Mouse (Mus musculus) layer of hippocampus, postnatal 14 days (tissue): ENCODE data around the gene Tmem25. TPM values are rescaled to one million over a fixed set of nuclear protein-coding genes. Genes with fewer than 3 reads are reported as not detected.
"Not testable (repeated sequence)": the region's sequence is repeated elsewhere in the genome, so short reads cannot be mapped to it uniquely, and the experiment has no call there.

Experiments used
- DNase-seq, 2 experiments: peaks; one replicate each; pipeline ENCODE4 v3.0.0; 2021 to 2022; ENCODE audit warnings: low spot score in 2 of 2, mixed read lengths in 1 of 2
- total RNA-seq, 2 experiments: library from RNA; stranded (reverse); gene quantifications; 2 replicates each; pipeline ENCODE4 v1.2.3; 2021

The Tmem25 gene
- total RNA-seq, 2 experiments from 2014 or later, result 43.1 to 43.4 TPM

DNA sequence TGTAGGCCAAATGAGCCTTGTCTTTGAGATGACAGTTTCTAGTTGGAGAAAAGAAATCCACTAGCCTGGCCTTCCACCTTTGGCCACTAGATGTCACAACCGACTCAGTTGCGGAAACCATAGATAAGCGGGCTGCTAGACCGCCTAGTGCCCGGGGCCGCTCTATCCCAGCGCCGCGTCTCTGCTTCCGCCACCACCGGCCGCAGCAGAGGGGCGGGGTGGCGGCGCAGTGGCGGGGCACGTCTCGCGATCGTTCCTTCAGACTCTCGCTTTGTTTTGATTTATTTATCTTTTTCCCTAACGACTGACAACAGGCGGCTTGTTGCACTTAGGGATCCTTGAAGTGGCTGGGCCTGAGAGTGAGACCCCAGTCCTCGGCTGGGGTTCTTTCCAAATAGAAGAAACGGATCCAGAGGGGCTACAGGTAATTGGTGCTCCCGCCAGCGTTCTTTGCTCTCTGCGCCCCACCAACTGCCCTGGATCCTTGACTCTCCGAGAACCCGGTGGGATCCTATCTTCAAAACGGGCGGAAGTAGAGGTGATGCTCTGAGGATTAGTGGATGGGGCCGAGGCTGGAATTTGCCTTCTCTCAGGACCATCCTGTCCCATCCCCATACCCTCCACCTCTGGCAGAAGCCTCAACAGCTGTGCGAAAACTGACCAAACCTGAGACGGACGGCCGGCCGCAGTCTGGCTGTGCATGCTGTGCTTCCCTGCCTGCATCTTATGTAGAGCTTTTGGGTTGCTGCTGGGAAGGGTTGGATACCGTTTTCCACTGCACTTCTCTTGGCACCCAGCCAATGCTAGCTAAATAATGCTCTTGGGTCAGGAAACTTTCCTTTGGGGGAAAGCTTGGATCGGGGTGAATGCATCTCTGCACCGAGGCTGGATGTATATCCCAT is 26.1 kb downstream of the Tmem25 start:
- DNase-seq, result peak; percentile 89 to 94

DNA sequence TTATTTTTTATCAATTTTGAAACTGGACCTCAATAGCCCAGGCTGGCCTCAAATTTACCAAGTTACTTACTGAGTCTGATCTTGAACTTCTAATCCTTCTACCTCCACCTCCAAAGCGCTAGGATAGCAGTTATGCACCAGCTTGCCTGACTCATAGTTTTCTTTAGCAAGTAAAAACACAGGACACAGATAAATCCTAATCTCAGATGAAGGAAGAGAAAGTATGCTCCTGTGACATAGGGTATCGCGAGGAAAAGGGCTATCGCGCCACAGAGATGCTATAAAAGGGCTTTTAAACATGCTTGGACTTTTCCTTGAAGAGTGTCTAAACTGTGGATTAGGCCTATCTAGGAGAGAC is 26.7 kb downstream of the Tmem25 start:
- DNase-seq, result no peak

DNA sequence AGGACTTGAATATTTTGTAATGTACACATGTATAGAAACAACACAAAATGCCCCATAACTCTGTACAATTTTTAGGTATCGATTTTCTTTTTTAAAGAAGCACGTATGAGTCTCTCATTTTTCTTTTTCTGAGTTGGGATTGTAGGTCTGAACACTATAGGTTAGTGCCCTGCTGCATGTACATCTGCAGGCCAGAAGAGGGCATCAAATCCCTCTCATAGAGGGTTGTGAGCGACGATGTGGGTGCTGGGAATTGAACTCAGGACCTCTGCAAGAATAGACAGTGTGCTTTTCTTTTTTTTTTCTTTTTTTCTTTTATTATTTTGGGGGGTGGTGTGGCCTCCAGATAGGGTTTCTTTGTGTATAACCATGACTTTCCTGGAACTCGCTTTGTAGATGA is 27.7 kb downstream of the Tmem25 start:
- no peak for DNase-seq

GRCm38 (mm10) chr9:44768029-44768394 is 31.1 kb downstream of the Tmem25 start:
- DNase-seq, result not testable (repeated sequence)

- peak; percentile 81 to 89 for DNase-seq
Measured at GRCm38 (mm10) chr9:44767101-44768028, 31.7 kb downstream of the Tmem25 start, which contains the start of the genes Arcn1 and Ift46. Gene Arcn1, minus strand, starts transcription at chr9:44767845. Gene Ift46, plus strand, starts transcription at chr9:44767908.

DNA sequence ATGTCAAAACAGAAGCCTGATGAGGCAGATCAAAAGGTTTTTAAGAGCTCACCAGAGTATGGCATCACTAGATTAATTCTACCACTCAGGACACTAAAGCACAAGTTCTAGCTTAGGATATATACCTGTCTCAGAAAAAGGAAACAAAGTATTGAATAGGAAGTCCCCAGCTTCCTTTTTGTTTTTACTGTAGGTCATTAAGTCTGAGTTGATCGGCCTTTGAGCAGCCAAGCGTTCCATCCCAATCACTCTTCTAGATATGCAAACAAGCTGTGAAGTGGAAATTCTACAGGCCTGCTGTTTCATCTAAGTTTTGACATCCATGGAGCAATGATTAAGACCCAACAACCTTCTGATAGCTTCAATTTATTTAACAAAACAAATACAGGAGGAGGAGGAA is 38.2 kb downstream of the Tmem25 start:
- DNase-seq, result no peak

GRCm38 (mm10) chr9:44748473-44748872 is 50.6 kb downstream of the Tmem25 start:
- DNase-seq, result no peak

- DNase-seq, result no peak
Measured at GRCm38 (mm10) chr9:44747341-44747740, 51.8 kb downstream of the Tmem25 start.

DNA sequence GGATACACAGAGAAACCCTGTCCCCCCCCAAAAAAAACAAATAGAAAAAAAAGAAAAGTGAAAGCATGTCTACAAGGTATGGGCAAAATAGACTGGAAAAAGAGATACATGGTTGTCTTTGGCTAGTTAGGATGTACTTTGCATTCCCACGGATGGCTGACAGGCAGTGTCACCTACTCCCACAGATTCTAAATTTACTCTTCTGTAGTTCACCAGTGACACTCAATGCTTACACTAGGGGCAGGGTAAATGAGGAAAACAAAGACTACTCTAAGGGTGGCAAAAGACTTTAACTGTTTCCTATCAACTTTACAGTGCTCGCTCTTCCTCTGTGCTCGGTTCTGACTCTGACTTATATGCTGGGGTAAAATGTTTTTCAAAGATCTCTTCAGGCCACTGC is 52.4 kb downstream of the Tmem25 start:
- DNase-seq, result no peak

DNA sequence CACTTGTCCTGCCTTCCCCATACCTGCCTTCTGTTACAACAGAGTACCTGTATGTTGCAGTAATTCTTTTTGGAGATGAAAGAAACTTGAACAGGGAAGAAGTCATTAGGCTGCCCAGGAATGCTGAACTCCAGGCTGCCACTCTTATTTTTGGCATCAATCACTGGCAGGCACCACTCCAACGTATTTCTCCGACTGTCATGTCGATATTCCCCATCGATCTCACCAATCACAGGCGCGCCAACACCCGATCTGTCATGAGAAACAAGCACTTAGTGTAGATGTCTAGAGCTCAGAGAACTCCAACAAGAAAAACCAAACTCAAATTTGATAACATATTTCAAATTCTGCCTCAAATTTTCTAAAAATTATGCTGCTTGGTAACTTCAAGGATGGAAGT is 53.7 kb downstream of the Tmem25 start:
- DNase-seq, result no peak

Other genes with a start within 250 kb of the Tmem25 start
- gene Cxcr5, start 237.4 kb downstream of the Tmem25 start, total RNA-seq, result not detected
- gene Ddx6, start 194.4 kb downstream of the Tmem25 start, total RNA-seq, result 100 to 1,000 TPM; 107 TPM
- gene Treh, start 126.1 kb downstream of the Tmem25 start, total RNA-seq, result not detected
- gene Phldb1, start 64.1 kb downstream of the Tmem25 start, total RNA-seq, result 10 to 100 TPM; 98.3 to 98.6 TPM
- gene Arcn1, start 31.5 kb downstream of the Tmem25 start, total RNA-seq, result 100 to 1,000 TPM; 102 to 109 TPM
- gene Ift46, start 31.4 kb downstream of the Tmem25 start, total RNA-seq, result 10 to 100 TPM; 74.9 to 88.5 TPM
- gene Ttc36, start 3.8 kb upstream of the Tmem25 start, total RNA-seq, result 1 to 10 TPM; 1.3 to 1.5 TPM
- gene Kmt2a, start 82.0 kb upstream of the Tmem25 start, total RNA-seq, result 10 to 100 TPM; 47.5 to 50.0 TPM
- gene Atp5l, start 121.4 kb upstream of the Tmem25 start, total RNA-seq, result 100 to 1,000 TPM; 394 to 409 TPM
- gene Ube4a, start 166.3 kb upstream of the Tmem25 start, total RNA-seq, result 10 to 100 TPM; 90.6 to 91.6 TPM
- not detected for gene Cd3g, start 181.1 kb upstream of the Tmem25 start, total RNA-seq
- not detected for gene Cd3d, start 182.5 kb upstream of the Tmem25 start, total RNA-seq
- gene Cd3e, start 210.3 kb upstream of the Tmem25 start, total RNA-seq, result not detected
- gene Mpzl2, start 240.5 kb upstream of the Tmem25 start, total RNA-seq, result under 1 TPM; 0.36 to 0.53 TPM